Mouse (Mus musculus) CH12.LX (cell line): ENCODE results near the gene Mafb. TPM values are rescaled to one million over a fixed set of nuclear protein-coding genes. Genes with fewer than 3 reads are reported as not detected.

Experiments
- DNase-seq: peaks from one replicate; pipeline ENCODE4 v3.0.0-alpha.2; 2013; ENCODE audit errors: extremely low read depth
- H3K27ac ChIP-seq: 2 replicates; pipeline ENCODE4 v1.5.1; 2012; ENCODE audit warnings: low read depth, mild to moderate bottlenecking, control low read depth, moderate library complexity; ENCODE audit not compliant: insufficient read depth
- H3K27me3 ChIP-seq: replicated peaks from 2 replicates; pipeline ENCODE3; 2012; ENCODE audit warnings: inconsistent platforms
- H3K36me3 ChIP-seq, 2 experiments: replicated peaks in 1 of 2; 2 replicates each; pipeline versions ENCODE3 to v1.6.1; 2012; ENCODE audit warnings: inconsistent platforms in 1 of 2, low read length in 1 of 2, mild to moderate bottlenecking in 1 of 2, mixed read lengths in 1 of 2, moderate library complexity in 1 of 2; ENCODE audit not compliant: control insufficient read depth in 1 of 2, insufficient read depth in 1 of 2
- H3K4me1 ChIP-seq, 2 experiments: 2 replicates each; pipeline ENCODE4 v1.6.1; 2012; ENCODE audit warnings: inconsistent platforms in 1 of 2, moderate library complexity in 1 of 2; ENCODE audit not compliant: insufficient read depth in 2 of 2, control insufficient read depth in 1 of 2
- H3K4me2 ChIP-seq: 2 replicates; pipeline ENCODE4 v1.6.1; 2012; ENCODE audit warnings: low read depth, mild to moderate bottlenecking, control low read depth; ENCODE audit not compliant: poor library complexity, insufficient read depth, severe bottlenecking
- H3K4me3 ChIP-seq, 3 experiments: fragments of 150-350 bp in 1 of 3; sonication (generic) in 1 of 3; replicated peaks in 1 of 3; 2 replicates each; pipeline versions ENCODE3 to v1.5.1; 2011 to 2012; ENCODE audit warnings: low read depth in 2 of 3, low read length in 2 of 3, mild to moderate bottlenecking in 2 of 3, moderate library complexity in 2 of 3, control low read depth in 1 of 3, improper control_type of control experiment in 1 of 3, inconsistent platforms in 1 of 3, mixed read lengths in 1 of 3; ENCODE audit not compliant: poor library complexity in 1 of 3
- H3K79me2 ChIP-seq: replicated peaks from 2 replicates; pipeline ENCODE4 v1.6.1; 2012; ENCODE audit warnings: mild to moderate bottlenecking, moderate library complexity; ENCODE audit not compliant: control insufficient read depth, poor library complexity, insufficient read depth, severe bottlenecking; ENCODE audit errors: extremely low read depth
- H3K9ac ChIP-seq: 2 replicates; pipeline ENCODE4 v1.6.1; 2012; ENCODE audit warnings: low read depth, mild to moderate bottlenecking, control low read depth, moderate library complexity; ENCODE audit not compliant: insufficient read depth
- H3K9me3 ChIP-seq: replicated peaks from 2 replicates; pipeline ENCODE3; 2012; ENCODE audit warnings: low read length, inconsistent platforms, mixed read lengths
- ELF1 ChIP-seq: IDR thresholded peaks from 2 replicates; pipeline ENCODE4 v1.6.1; 2014; ENCODE audit warnings: low read depth, mild to moderate bottlenecking, inconsistent platforms, low read length, improper control_type of control experiment
- EP300 ChIP-seq: IDR thresholded peaks from 2 replicates; pipeline ENCODE4 v1.6.1; 2011; ENCODE audit warnings: low read length, improper control_type of control experiment
- GABPA ChIP-seq: IDR thresholded peaks from 2 replicates; pipeline ENCODE4 v1.6.1; 2012; ENCODE audit warnings: low read depth, low read length, improper control_type of control experiment, inconsistent platforms; ENCODE audit not compliant: insufficient replicate concordance
- HCFC1 ChIP-seq: IDR thresholded peaks from 2 replicates; pipeline ENCODE4 v1.6.1; 2012; ENCODE audit warnings: low read depth, mild to moderate bottlenecking, inconsistent platforms, low read length, improper control_type of control experiment
- IRF4 ChIP-seq: IDR thresholded peaks from 2 replicates; pipeline ENCODE4 v1.6.1; 2014; ENCODE audit warnings: low read depth, mild to moderate bottlenecking, inconsistent platforms, low read length, improper control_type of control experiment
- JUN ChIP-seq: IDR thresholded peaks from 2 replicates; pipeline ENCODE4 v1.6.1; 2011; ENCODE audit warnings: low read depth, mild to moderate bottlenecking, low read length, improper control_type of control experiment, moderate library complexity; ENCODE audit not compliant: insufficient read depth
- JUND ChIP-seq: conservative IDR thresholded peaks from 2 replicates; pipeline ENCODE4 v1.6.1; 2011; ENCODE audit warnings: low read depth, low read length, improper control_type of control experiment
- KAT2A ChIP-seq: IDR thresholded peaks from 2 replicates; pipeline ENCODE4 v1.6.1; 2012; ENCODE audit warnings: low read length, improper control_type of control experiment, inconsistent platforms; ENCODE audit not compliant: insufficient replicate concordance
- MAZ ChIP-seq: IDR thresholded peaks from 2 replicates; pipeline ENCODE4 v1.6.1; 2012; ENCODE audit warnings: low read depth, mild to moderate bottlenecking, inconsistent platforms, low read length, improper control_type of control experiment, moderate library complexity
- MYC ChIP-seq: IDR thresholded peaks from 2 replicates; pipeline ENCODE4 v1.6.1; 2011; ENCODE audit warnings: low read depth, mild to moderate bottlenecking, improper control_type of control experiment, low read length
- NELFE ChIP-seq: IDR thresholded peaks from 2 replicates; pipeline ENCODE4 v1.6.1; 2011; ENCODE audit warnings: low read depth, low read length, improper control_type of control experiment
- NRF1 ChIP-seq: IDR thresholded peaks from 2 replicates; pipeline ENCODE4 v1.6.1; 2014; ENCODE audit warnings: low read depth, mild to moderate bottlenecking, inconsistent platforms, low read length, improper control_type of control experiment, moderate library complexity
- POLR2AphosphoS2 ChIP-seq: IDR thresholded peaks from 2 replicates; pipeline ENCODE4 v1.6.1; 2011; ENCODE audit warnings: low read depth, low read length, improper control_type of control experiment
- SIN3A ChIP-seq: IDR thresholded peaks from 2 replicates; pipeline ENCODE4 v1.6.1; 2012; ENCODE audit warnings: low read length, improper control_type of control experiment, inconsistent platforms
- TBP ChIP-seq: conservative IDR thresholded peaks from 2 replicates; pipeline ENCODE4 v1.6.1; 2011; ENCODE audit warnings: low read depth, low read length, improper control_type of control experiment
- TCF12 ChIP-seq: IDR thresholded peaks from 2 replicates; pipeline ENCODE4 v1.6.1; 2014; ENCODE audit warnings: low read depth, mild to moderate bottlenecking, inconsistent platforms, low read length, improper control_type of control experiment
- ZC3H11A ChIP-seq: IDR thresholded peaks from 2 replicates; pipeline ENCODE4 v1.6.1; 2012; ENCODE audit warnings: low read depth, mild to moderate bottlenecking, inconsistent platforms, low read length, improper control_type of control experiment
- dilution Hi-C: fragments of 300-500 bp; cut with MboI; formaldehyde crosslinking; loops from 2 replicates; pipeline ENCODE4 v1.14.3; 2020; ENCODE audit warnings: low sequenced_read_pairs; ENCODE audit not compliant: extremely low pct_unique_long_range_greater_than_20kb, extremely low pct_ligation_motif_present
- in situ Hi-C: fragments of 300-500 bp; cut with MboI; formaldehyde crosslinking; loops from 3 replicates; pipeline ENCODE4 v1.14.3; 2019; ENCODE audit warnings: low sequenced_read_pairs, low pct_ligation_motif_present, low pct_unique_long_range_greater_than_20kb, mixed read lengths
- polyA plus RNA-seq: library from polyadenylated mRNA; unstranded; fragments of >175 nt; gene quantifications from 2 replicates; pipeline ENCODE4 v1.2.1, GENCODE M21; 2012; ENCODE audit warnings: low read depth; ENCODE audit not compliant: insufficient read length
- total RNA-seq, 2 experiments: library from RNA; depleted of rRNA; stranded (reverse); fragments of 300-350 nt in 1 of 2; fragments of >200 nt in 1 of 2; gene quantifications; 2 replicates each; pipeline ENCODE4 v1.2.3; 2012 to 2014

The Mafb gene
- total and polyA plus RNA-seq, 3 experiments: 0.04 to 0.47 (median 0.17) TPM

DNA sequence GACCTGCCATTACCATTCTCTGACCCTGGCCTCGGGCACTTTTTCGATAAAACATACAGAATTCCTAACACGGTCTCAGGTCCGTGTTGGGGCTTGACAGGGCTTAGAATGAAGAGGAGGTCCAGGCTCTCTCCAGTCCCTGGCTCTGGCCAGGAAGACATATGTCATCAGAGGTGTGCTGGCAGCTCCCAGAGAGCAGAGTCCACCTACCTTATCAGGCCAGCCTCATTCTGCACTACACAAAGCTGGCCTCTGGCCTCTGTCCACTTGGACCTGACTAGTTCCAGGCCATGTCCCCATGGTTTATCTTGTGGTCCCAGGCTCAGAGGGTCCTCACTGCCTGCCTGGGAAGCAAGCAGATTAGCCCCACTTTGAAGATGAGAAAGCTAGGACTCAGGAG is 17.3 kb downstream of the Mafb start:
- peaks cover 0 to 5% of the 10 kb centered on the region in 2 experiments; a peak in 2 of 4 replicates for H3K4me1 ChIP-seq
- H3K79me2 ChIP-seq: no peaks in the 10 kb centered on the region
- no peak overlapping the region for H3K9ac ChIP-seq
- DNase-seq: no peak
- no peak overlapping the region for H3K27ac ChIP-seq
- H3K27me3 ChIP-seq: no peaks in the 10 kb centered on the region
- in situ Hi-C loops: no loop called here
- no peaks in the 10 kb centered on the region for H3K36me3 ChIP-seq
- no peak for TF ChIP-seq POLR2AphosphoS2
- H3K9me3 ChIP-seq: no peaks in the 10 kb centered on the region
- no peak overlapping the region for H3K4me3 ChIP-seq
- no peak overlapping the region for H3K4me2 ChIP-seq
- dilution Hi-C loops: no loop called here

GRCm38 (mm10) chr2:160348796-160349195 is 18.1 kb downstream of the Mafb start:
- no peak overlapping the region for H3K4me3 ChIP-seq
- H3K79me2 ChIP-seq: no peaks in the 10 kb centered on the region
- H3K9me3 ChIP-seq: no peaks in the 10 kb centered on the region
- no peaks in the 10 kb centered on the region for H3K36me3 ChIP-seq
- DNase-seq: no peak
- peaks cover 0 to 4% of the 10 kb centered on the region in 2 experiments; a peak in 2 of 4 replicates for H3K4me1 ChIP-seq
- dilution Hi-C loops: no loop called here
- H3K27ac ChIP-seq: no peak overlapping the region
- in situ Hi-C loops: no loop called here
- H3K9ac ChIP-seq: no peak overlapping the region
- no peak for TF ChIP-seq JUN
- no peak for TF ChIP-seq MAZ
- no peak for TF ChIP-seq NRF1
- no peak for TF ChIP-seq MYC
- no peak for TF ChIP-seq ZC3H11A
- TF ChIP-seq HCFC1: no peak
- no peak for TF ChIP-seq EP300
- TF ChIP-seq SIN3A: no peak
- no peak for TF ChIP-seq GABPA
- no peak for TF ChIP-seq KAT2A
- TF ChIP-seq TCF12: no peak
- TF ChIP-seq NELFE: no peak
- no peak for TF ChIP-seq TBP
- no peak for TF ChIP-seq POLR2AphosphoS2
- no peak for TF ChIP-seq ELF1
- TF ChIP-seq JUND: no peak
- TF ChIP-seq IRF4: no peak
- no peak overlapping the region for H3K4me2 ChIP-seq
- no peaks in the 10 kb centered on the region for H3K27me3 ChIP-seq
